Comparison of ENCODE assay signal across 18 mouse cellular contexts in genomic region chr9:15004298-15004685, GRCm38 (mm10). TPM values are rescaled to one million over a fixed set of nuclear protein-coding genes. Genes with fewer than 3 reads are reported as not detected.
A peak's percentile ranks its signal among the peaks of the same experiment; 100 is the strongest.
DNase-seq lines count a peak whose midpoint lies in the region; ATAC-seq and TF ChIP-seq lines count a peak whose summit lies in the region.
"Had no signal": no experiment of that assay in that cellular context is flagged by ENCODE, and none has a peak within 500 bp of the region (broad histone marks: within the 10 kb centered on the region; RNA-seq: fewer than 3 reads in every experiment).

No protein-coding gene starts in this region.

- no peak for ATAC-seq in hindbrain, embryonic 14.5 days (ENCODE audit: low FRiP score)
- ATAC-seq in embryonic facial prominence, embryonic 15.5 days (ENCODE audit: insufficient number of reproducible peaks, low FRiP score, low TSS enrichment, low read depth), result no peak
- no peak for ATAC-seq in neural tube, embryonic 13.5 days (ENCODE audit: low read depth)
- ATAC-seq: forebrain, embryonic 13.5 days; hindbrain, embryonic 16.5 days had no signal

- 0 out of 2 replicates have a peak overlapping the region, but pooled peaks have one; percentile 6 for H3K4me3 ChIP-seq in hindbrain, embryonic 10.5 days
- H3K4me3 ChIP-seq in hindbrain, embryonic 14.5 days (replicated peaks; ENCODE audit: low read length), result no peak overlapping the region
- H3K4me3 ChIP-seq in thymus, adult 2 months (ENCODE audit: control insufficient read depth, insufficient read depth, low read length), result no peak overlapping the region
- H3K4me3 ChIP-seq in embryonic facial prominence, embryonic 15.5 days (replicated peaks), result peak overlapping the region; percentile 3; the same call in 1 of the 2 replicates
- H3K4me3 ChIP-seq in neural tube, embryonic 13.5 days, result no peak overlapping the region
- H3K4me3 ChIP-seq: forebrain, embryonic 13.5 days; layer of hippocampus, adult 2 months had no signal

- TF ChIP-seq POLR2A in thymus, adult 2 months (IDR thresholded peaks at IDR 0.05; ENCODE audit: control insufficient read depth, extremely low read depth, insufficient read depth, low read length, poor library complexity), result no peak

- H3K27ac ChIP-seq in hindbrain, embryonic 10.5 days, result peak overlapping the region; percentile 66
- no peak overlapping the region for H3K27ac ChIP-seq in hindbrain, embryonic 14.5 days
- H3K27ac ChIP-seq in thymus, adult 2 months (ENCODE audit: control insufficient read depth, insufficient read depth, low read length), result no peak overlapping the region
- H3K27ac ChIP-seq in embryonic facial prominence, embryonic 15.5 days (replicated peaks), result peak overlapping the region; percentile 52; the same call in 1 of the 2 replicates
- H3K27ac ChIP-seq in neural tube, embryonic 13.5 days (replicated peaks), result no peak overlapping the region

- no peak overlapping the region; the same call in 1 of the 2 replicates for H3K4me2 ChIP-seq in hindbrain, embryonic 14.5 days (replicated peaks)
- peak overlapping the region; percentile 32; the same call in 1 of the 2 replicates for H3K4me2 ChIP-seq in embryonic facial prominence, embryonic 15.5 days (replicated peaks)
- H3K4me2 ChIP-seq in neural tube, embryonic 13.5 days, result peak overlapping the region; percentile 18
- H3K4me2 ChIP-seq: forebrain, embryonic 13.5 days; liver, embryonic 11.5 days had no signal

- WGBS in hindbrain, embryonic 10.5 days, result 30% methylated on average over 9 of the region's 9 CpGs
- WGBS in hindbrain, embryonic 14.5 days, result 33% methylated on average over 9 of the region's 9 CpGs
- WGBS in thymus, adult 2 months, result 38% methylated on average over 9 of the region's 9 CpGs
- WGBS in embryonic facial prominence, embryonic 15.5 days, result 45% methylated on average over 9 of the region's 9 CpGs
- WGBS in neural tube, embryonic 13.5 days, result 35% methylated on average over 9 of the region's 9 CpGs

- DNase-seq in hindbrain, embryonic 10.5 days (ENCODE audit: low spot score), result no peak
- no peak for DNase-seq in hindbrain, embryonic 14.5 days (ENCODE audit: low spot score)
- peak; percentile 26 for DNase-seq in thymus, postnatal 14 days
- DNase-seq in thymus, adult 2 months, result no peak
- DNase-seq in c-Kit-positive CD71-positive TER-119-positive erythroid progenitor cells, embryonic 14.5 days (ENCODE audit: low spot score), result no peak
- DNase-seq in layer of hippocampus, postnatal 25 days (ENCODE audit: extremely low spot score in 1 of 2, low spot score in 1 of 2), result no peak
- DNase-seq: cerebellum, adult 9-11 months; gastrocnemius, postnatal 10 days; lung, postnatal 10 days; midbrain, embryonic 14.5 days; right cerebral cortex, postnatal 25 days had no signal

- no peak overlapping the region for H3K9ac ChIP-seq in hindbrain, embryonic 14.5 days
- no peak overlapping the region for H3K9ac ChIP-seq in embryonic facial prominence, embryonic 15.5 days
- no peak overlapping the region for H3K9ac ChIP-seq in neural tube, embryonic 13.5 days
- H3K9ac ChIP-seq: forebrain, embryonic 13.5 days had no signal

- H3K27me3 ChIP-seq in hindbrain, embryonic 10.5 days (ENCODE audit: insufficient read depth, poor library complexity, severe bottlenecking), result no peaks in the 10 kb centered on the region
- no peaks in the 10 kb centered on the region for H3K27me3 ChIP-seq in hindbrain, embryonic 14.5 days (ENCODE audit: control insufficient read depth, insufficient read depth, low read length)
- H3K27me3 ChIP-seq in thymus, adult 2 months (ENCODE audit: control insufficient read depth, insufficient read depth, low read length), result no peaks in the 10 kb centered on the region
- no peaks in the 10 kb centered on the region for H3K27me3 ChIP-seq in embryonic facial prominence, embryonic 15.5 days
- H3K27me3 ChIP-seq in neural tube, embryonic 13.5 days, result no peaks in the 10 kb centered on the region
- H3K27me3 ChIP-seq: CH12.LX; forebrain, embryonic 13.5 days had no signal

- TF ChIP-seq CTCF in thymus, adult 2 months (IDR thresholded peaks at IDR 0.05; ENCODE audit: borderline replicate concordance, control insufficient read depth, extremely low read depth, insufficient read depth, low read length, poor library complexity), result no peak

- peaks cover 22% of the 10 kb centered on the region for H3K4me1 ChIP-seq in hindbrain, embryonic 10.5 days (replicated peaks)
- H3K4me1 ChIP-seq in hindbrain, embryonic 14.5 days (replicated peaks; ENCODE audit: control insufficient read depth, insufficient read depth, low read length), result no peaks in the 10 kb centered on the region; the same call in 1 of the 2 replicates
- peaks cover 20% of the 10 kb centered on the region for H3K4me1 ChIP-seq in thymus, adult 2 months (replicated peaks; ENCODE audit: control insufficient read depth, insufficient read depth, low read length)
- H3K4me1 ChIP-seq in embryonic facial prominence, embryonic 15.5 days, result 0 out of 2 replicates have a peak, but pooled peaks cover 11% of the 10 kb centered on the region
- peaks cover 18% of the 10 kb centered on the region for H3K4me1 ChIP-seq in neural tube, embryonic 13.5 days (replicated peaks)

- no peaks in the 10 kb centered on the region for H3K9me3 ChIP-seq in hindbrain, embryonic 10.5 days
- no peaks in the 10 kb centered on the region for H3K9me3 ChIP-seq in hindbrain, embryonic 14.5 days (ENCODE audit: control insufficient read depth, low read length)
- H3K9me3 ChIP-seq in embryonic facial prominence, embryonic 15.5 days (replicated peaks), result no peaks in the 10 kb centered on the region
- H3K9me3 ChIP-seq in neural tube, embryonic 13.5 days, result no peaks in the 10 kb centered on the region
- H3K9me3 ChIP-seq: forebrain, embryonic 13.5 days had no signal

- peaks cover 58% of the 10 kb centered on the region for H3K36me3 ChIP-seq in hindbrain, embryonic 10.5 days
- H3K36me3 ChIP-seq in hindbrain, embryonic 14.5 days (replicated peaks; ENCODE audit: control insufficient read depth, insufficient read depth), result peaks cover 60% of the 10 kb centered on the region
- peaks cover 28% of the 10 kb centered on the region for H3K36me3 ChIP-seq in thymus, adult 2 months (ENCODE audit: control insufficient read depth, insufficient read depth, low read length)
- H3K36me3 ChIP-seq in embryonic facial prominence, embryonic 15.5 days, result peaks cover 25% of the 10 kb centered on the region; the same call in 1 of the 2 replicates
- H3K36me3 ChIP-seq in neural tube, embryonic 13.5 days, result peaks cover 63% of the 10 kb centered on the region

RNA-seq across cellular contexts. Expression of gene Panx1, which starts 41.0 kb away (rescaled TPM):
- polyA plus RNA-seq in hindbrain, embryonic 10.5 days (2016; fragmentation: Nextera tagmentation; extraction: Ambion mirVana), result 81.5 and 99.5 TPM in 2 replicates
- polyA plus RNA-seq in hindbrain, embryonic 14.5 days (2014; fragmentation: Nextera tagmentation; extraction: Ambion mirVana), result 197 and 225 TPM in 2 replicates
- polyA plus RNA-seq in thymus, adult 2 months (2012; rRNA removed), result 145 and 155 TPM in 2 replicates
- polyA plus RNA-seq in embryonic facial prominence, embryonic 15.5 days (2015; fragmentation: Nextera tagmentation; extraction: Ambion mirVana), result 43.4 and 45.7 TPM in 2 replicates
- polyA plus RNA-seq in neural tube, embryonic 13.5 days (2015; fragmentation: Nextera tagmentation; extraction: Ambion mirVana), result 139 and 157 TPM in 2 replicates
- total RNA-seq in layer of hippocampus, postnatal 25 days (2021), result 10 to 100 TPM; 35.4 to 41.6 TPM

Comparison
In these comparisons a context has a peak if more than half of its experiments do, and no peak if none do; other contexts are left out.
1. H3K27ac ChIP-seq: peak in hindbrain, embryonic 10.5 days (single experiment) and embryonic facial prominence, embryonic 15.5 days (single experiment); none in hindbrain, embryonic 14.5 days (single experiment), thymus, adult 2 months (single experiment) and neural tube, embryonic 13.5 days (single experiment).
2. H3K4me3 ChIP-seq: peak in hindbrain, embryonic 10.5 days (single experiment) and embryonic facial prominence, embryonic 15.5 days (single experiment); none in hindbrain, embryonic 14.5 days (single experiment), thymus, adult 2 months (single experiment) and neural tube, embryonic 13.5 days (single experiment).